Mouse (Mus musculus) lung, embryonic 14.5 days (tissue): Measurements from ENCODE around the gene Gm10428. TPM values are rescaled to one million over a fixed set of nuclear protein-coding genes. Genes with fewer than 3 reads are reported as not detected.

Experiments
- ATAC-seq: fragments of 200-750 bp; cut with Nextera tagmentation; 2 replicates; pipeline ENCODE4 v1.8.0; 2017; ENCODE audit warnings: mild to moderate bottlenecking, moderate TSS enrichment, moderate library complexity; ENCODE audit not compliant: insufficient read depth
- DNase-seq: peaks from one replicate; pipeline ENCODE4 v3.0.0-alpha.2; 2015
- H3K27ac ChIP-seq: fragments of 300-500 bp; sonication (generic); 2 replicates; pipeline ENCODE4 v1.5.1; 2014; ENCODE audit warnings: low read depth, mild to moderate bottlenecking, moderate library complexity
- H3K27me3 ChIP-seq: fragments of 300-500 bp; sonication (generic); 2 replicates; pipeline ENCODE4 v1.6.1; 2014; ENCODE audit warnings: low read length, control low read depth; ENCODE audit not compliant: insufficient read depth
- H3K36me3 ChIP-seq: fragments of 300-500 bp; sonication (generic); 2 replicates; pipeline ENCODE4 v1.6.1; 2014; ENCODE audit warnings: control low read depth; ENCODE audit not compliant: insufficient read depth
- H3K4me1 ChIP-seq: fragments of 300-500 bp; sonication (generic); 2 replicates; pipeline ENCODE4 v1.6.1; 2014; ENCODE audit warnings: antibody characterized with exemption, control low read depth; ENCODE audit not compliant: insufficient read depth
- H3K4me2 ChIP-seq: fragments of 300-500 bp; sonication (generic); 2 replicates; pipeline ENCODE4 v1.6.1; 2014; ENCODE audit warnings: mild to moderate bottlenecking
- H3K4me3 ChIP-seq: fragments of 300-500 bp; sonication (generic); 2 replicates; pipeline ENCODE4 v1.5.1; 2014; ENCODE audit warnings: low read depth, low read length
- H3K9ac ChIP-seq: fragments of 300-500 bp; sonication (generic); 2 replicates; pipeline ENCODE4 v1.6.1; 2014
- H3K9me3 ChIP-seq: fragments of 300-500 bp; sonication (generic); 2 replicates; pipeline ENCODE4 v1.6.1; 2016; ENCODE audit warnings: low read depth, low read length, control low read depth
- CTCF ChIP-seq: IDR thresholded peaks from 2 replicates; pipeline ENCODE4 v1.5.1; 2016; ENCODE audit warnings: antibody characterized with exemption, low read depth
- WGBS: fragments of 180-500 bp; shearing (Covaris S2); extraction: QIAGEN DNeasy Blood & Tissue Kit; methylation state at CpG from one replicate; pipeline ENCODE4 v1.1.7; 2014; 5-methylcytosine and 5-hydroxymethylcytosine counted together
- polyA plus RNA-seq: library from polyadenylated mRNA; unstranded; fragments of >200 nt; fragmentation: Nextera tagmentation; extraction: Ambion mirVana; gene quantifications from 2 replicates; pipeline ENCODE4 v1.2.1, GENCODE M21; 2014

Gene Gm10428
- polyA plus RNA-seq, 1 experiment from 2014 or later: not detected

DNA sequence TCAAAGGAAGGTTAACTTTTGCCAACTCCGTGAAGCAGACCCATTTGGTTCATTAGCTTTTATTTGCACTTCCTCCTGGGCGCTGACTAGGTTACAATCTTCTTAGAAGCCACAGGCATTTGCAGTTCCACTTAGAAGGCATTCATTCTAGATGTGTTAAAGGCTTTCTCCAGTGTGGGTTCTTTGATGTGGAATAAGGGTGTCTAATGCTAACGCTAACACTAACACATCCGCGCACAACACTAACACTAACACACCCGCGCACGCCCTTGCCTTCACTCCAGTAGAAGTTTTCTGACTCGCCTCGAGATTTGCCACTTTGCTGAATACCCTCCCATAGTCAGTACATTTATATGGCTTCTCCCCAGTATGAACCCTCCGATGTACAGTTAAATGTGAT is 709 bp upstream of the Gm10428 start:
- TF ChIP-seq CTCF: no peak
- Histone ChIP-seq H3K36me3 (no peaks in the 10 kb centered on the region), H3K4me1 (no peaks in the 10 kb centered on the region), H3K9me3 (no peaks in the 10 kb centered on the region), H3K9ac (no peak overlapping the region), H3K4me3 (no peak overlapping the region), H3K27ac (no peak overlapping the region), H3K27me3 (peaks cover 7% of the 10 kb centered on the region; the same call in 1 of the 2 replicates), H3K4me2 (no peak overlapping the region)
- no peak for ATAC-seq
- no peak for DNase-seq
- 61% methylated on average over 11 of the region's 11 CpGs for WGBS

DNA sequence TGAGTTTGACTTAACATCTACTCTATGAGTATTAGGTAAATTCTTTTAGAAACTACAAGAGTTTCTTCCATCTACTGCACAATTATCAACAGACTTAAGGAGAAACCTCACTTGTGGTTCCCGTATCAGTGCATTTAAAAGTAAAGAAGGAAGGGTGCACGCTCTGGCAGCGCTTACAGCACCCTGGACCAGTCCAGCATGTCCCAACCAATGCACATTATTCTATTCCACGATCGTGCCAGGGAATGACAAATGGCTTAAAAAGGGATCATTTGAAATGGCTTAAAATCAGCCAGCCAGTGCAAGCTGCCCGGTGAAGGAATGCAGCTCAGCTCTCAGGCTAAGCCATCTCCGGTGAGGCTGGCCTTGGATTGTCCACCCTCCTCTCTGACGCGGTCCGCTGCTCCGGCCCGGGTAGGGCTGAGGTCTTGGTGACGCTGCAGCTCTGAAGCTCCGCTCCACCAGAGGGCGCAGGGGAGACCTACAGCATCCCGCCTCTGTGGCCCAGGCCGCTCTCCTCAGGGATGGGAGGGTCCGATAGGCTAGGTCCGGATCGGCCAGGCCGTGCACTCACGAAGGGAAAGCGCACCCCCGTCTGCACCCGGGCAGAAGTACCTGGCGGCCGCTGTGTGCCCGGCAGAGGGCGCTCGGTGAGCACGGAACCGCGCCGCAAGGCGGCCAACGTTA is 3.7 kb downstream of the Gm10428 start:
- peak overlapping the region; percentile 49 for H3K4me2 ChIP-seq
- H3K36me3 ChIP-seq: no peaks in the 10 kb centered on the region
- TF ChIP-seq CTCF: peak; percentile 97
- 6% methylated on average over 36 of the region's 36 CpGs for WGBS
- no peaks in the 10 kb centered on the region for H3K27me3 ChIP-seq
- peak; percentile 100 for ATAC-seq
- peak overlapping the region; percentile 17; the same call in 1 of the 2 replicates for H3K4me3 ChIP-seq
- no peak overlapping the region for H3K27ac ChIP-seq
- no peak overlapping the region; the same call in 1 of the 2 replicates for H3K9ac ChIP-seq
- H3K9me3 ChIP-seq: no peaks in the 10 kb centered on the region
- H3K4me1 ChIP-seq: no peaks in the 10 kb centered on the region
- DNase-seq: peak; percentile 98

DNA sequence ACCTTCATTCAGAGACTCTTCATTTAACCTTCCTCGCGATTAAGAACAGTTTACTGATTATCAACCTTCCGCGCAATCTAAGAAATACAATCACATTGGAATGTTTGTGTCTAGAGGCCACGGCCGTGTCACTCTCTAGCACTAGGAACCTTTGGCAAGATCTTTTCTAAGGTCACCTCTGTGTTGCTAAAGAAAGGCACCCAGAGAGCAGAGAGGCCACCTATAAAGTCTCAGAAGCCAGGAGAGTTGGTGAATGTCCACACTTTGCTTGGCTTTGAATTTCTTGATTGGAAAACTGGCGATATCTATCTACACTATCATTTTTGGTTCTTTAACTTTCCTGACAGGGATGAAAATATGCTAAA is 4.2 kb downstream of the Gm10428 start:
- no peaks in the 10 kb centered on the region for H3K9me3 ChIP-seq
- H3K27ac ChIP-seq: no peak overlapping the region
- no peak for ATAC-seq
- DNase-seq: no peak
- no peak overlapping the region; the same call in 1 of the 2 replicates for H3K9ac ChIP-seq
- H3K4me2 ChIP-seq: peak overlapping the region; percentile 49
- WGBS: 7% methylated on average over 7 of the region's 7 CpGs
- no peaks in the 10 kb centered on the region for H3K27me3 ChIP-seq
- no peaks in the 10 kb centered on the region for H3K4me1 ChIP-seq
- peak overlapping the region; percentile 17; the same call in 1 of the 2 replicates for H3K4me3 ChIP-seq
- no peaks in the 10 kb centered on the region for H3K36me3 ChIP-seq
- TF ChIP-seq CTCF: no peak; the same call in 1 of the 2 replicates

DNA sequence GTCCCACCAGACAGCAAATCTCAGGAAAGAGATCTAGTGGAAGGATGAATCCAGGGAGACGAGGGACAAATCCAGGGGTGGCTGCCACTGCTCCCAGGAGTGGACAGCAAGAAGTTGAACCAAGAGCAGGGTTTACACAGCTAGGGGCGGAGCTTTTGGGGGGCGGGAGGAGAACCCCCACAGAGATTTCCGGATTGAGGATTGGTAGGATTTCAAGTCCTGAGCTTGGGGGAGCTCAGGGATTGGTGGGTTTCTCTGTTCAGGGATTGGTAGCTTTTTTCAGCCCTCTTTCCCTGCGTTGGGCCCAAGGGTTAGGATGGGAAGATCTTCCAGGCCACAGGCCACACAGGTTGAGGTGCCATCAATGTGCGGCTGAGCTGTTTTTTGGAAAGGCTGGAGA is 5.0 kb downstream of the Gm10428 start:
- 73% methylated on average over 6 of the region's 6 CpGs for WGBS
- H3K27ac ChIP-seq: no peak overlapping the region
- H3K36me3 ChIP-seq: no peaks in the 10 kb centered on the region
- no peaks in the 10 kb centered on the region for H3K9me3 ChIP-seq
- H3K4me1 ChIP-seq: no peaks in the 10 kb centered on the region
- H3K27me3 ChIP-seq: no peaks in the 10 kb centered on the region
- no peak for DNase-seq
- no peak overlapping the region for H3K9ac ChIP-seq
- TF ChIP-seq CTCF: no peak
- no peak overlapping the region for H3K4me3 ChIP-seq
- no peak for ATAC-seq
- H3K4me2 ChIP-seq: no peak overlapping the region

DNA sequence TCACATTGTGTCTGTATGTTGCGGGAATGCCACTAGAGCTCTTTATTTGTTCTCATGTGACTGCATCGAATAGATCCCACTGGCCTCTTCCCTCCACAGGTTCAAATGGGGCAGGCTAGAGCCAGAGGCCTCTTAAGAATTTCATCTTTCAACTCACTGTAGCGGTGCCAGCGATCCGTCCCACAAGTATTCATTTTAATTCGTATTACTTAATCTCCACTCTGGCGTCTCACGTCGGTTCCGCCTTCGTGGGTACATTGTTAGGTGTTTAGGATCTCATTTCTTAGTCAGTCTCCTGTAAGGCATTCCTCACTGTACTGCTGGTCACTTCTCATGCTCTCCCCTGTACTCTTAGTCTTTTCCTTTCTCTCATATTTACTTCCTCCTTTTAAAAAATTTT is 5.6 kb downstream of the Gm10428 start:
- no peaks in the 10 kb centered on the region for H3K9me3 ChIP-seq
- no peak for DNase-seq
- H3K27me3 ChIP-seq: no peaks in the 10 kb centered on the region
- H3K4me1 ChIP-seq: no peaks in the 10 kb centered on the region
- no peak overlapping the region for H3K27ac ChIP-seq
- H3K4me3 ChIP-seq: no peak overlapping the region
- ATAC-seq: no peak
- no peak overlapping the region for H3K4me2 ChIP-seq
- no peaks in the 10 kb centered on the region for H3K36me3 ChIP-seq
- no peak overlapping the region for H3K9ac ChIP-seq
- 87% methylated on average over 11 of the region's 11 CpGs for WGBS
- no peak for TF ChIP-seq CTCF

DNA sequence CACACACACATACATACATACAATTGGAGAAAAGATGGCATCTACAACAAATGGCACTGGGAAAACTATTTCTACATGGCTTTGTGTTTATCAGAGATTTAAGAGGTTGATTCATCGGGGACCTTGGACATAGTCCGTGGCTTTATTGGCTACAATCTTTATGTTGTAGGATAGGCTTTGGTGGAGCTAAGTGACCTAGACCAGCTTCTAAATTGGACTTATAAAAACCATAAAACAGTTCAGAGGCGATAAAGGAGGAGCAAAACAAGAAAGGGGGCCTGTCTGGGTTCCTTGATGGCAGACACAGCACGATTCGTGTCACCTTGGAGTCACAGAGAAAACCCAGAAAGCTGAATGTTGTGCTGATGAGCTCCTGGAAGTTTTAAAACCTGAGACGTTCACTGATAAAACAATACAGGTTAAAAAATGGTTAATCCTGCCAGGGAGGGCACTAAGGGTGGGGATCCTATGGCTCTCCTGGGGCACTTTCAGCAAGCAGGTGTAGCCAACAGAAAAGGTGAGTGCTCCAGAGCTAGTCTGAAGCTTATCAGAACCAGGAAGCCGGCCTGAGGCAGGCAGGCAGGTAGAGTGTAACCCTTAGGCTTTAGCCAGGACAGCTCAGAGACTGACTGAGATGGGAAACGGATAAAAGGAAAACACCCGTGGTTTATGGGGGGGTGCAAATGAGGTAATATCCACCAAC is 8.0 kb downstream of the Gm10428 start:
- H3K9me3 ChIP-seq: no peaks in the 10 kb centered on the region
- H3K4me1 ChIP-seq: no peaks in the 10 kb centered on the region
- H3K9ac ChIP-seq: no peak overlapping the region
- no peak for DNase-seq
- no peaks in the 10 kb centered on the region for H3K36me3 ChIP-seq
- H3K4me2 ChIP-seq: no peak overlapping the region
- no peak overlapping the region for H3K27ac ChIP-seq
- 70% methylated on average over 9 of the region's 9 CpGs for WGBS
- no peak for ATAC-seq
- H3K27me3 ChIP-seq: no peaks in the 10 kb centered on the region
- H3K4me3 ChIP-seq: no peak overlapping the region
- no peak for TF ChIP-seq CTCF

DNA sequence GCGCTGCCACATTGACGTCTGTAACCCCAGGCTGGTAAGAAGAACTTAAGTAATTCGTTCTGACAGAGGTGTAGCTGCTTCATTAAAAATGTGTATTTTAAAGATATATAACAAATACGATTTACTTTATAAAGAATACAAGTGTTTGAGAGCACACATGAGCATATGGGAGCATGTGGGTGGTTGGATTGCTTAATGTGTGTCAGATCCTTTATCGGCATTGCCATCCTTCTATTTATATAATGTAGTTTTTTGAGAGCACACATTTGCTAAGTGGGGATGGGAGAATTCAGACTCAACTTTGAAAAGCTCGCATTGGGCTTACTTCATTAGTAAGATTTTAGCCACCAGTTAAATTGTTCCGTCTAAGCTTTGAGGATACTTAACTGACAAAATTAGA is 23.6 kb downstream of the Gm10428 start:
- ATAC-seq (no peak), DNase-seq (no peak)
- no peak for TF ChIP-seq CTCF
- Histone ChIP-seq H3K9ac (no peak overlapping the region), H3K27ac (no peak overlapping the region), H3K36me3 (peaks cover 35% of the 10 kb centered on the region), H3K9me3 (peaks cover 37% of the 10 kb centered on the region), H3K4me3 (no peak overlapping the region), H3K4me2 (no peak overlapping the region), H3K27me3 (no peaks in the 10 kb centered on the region), H3K4me1 (no peaks in the 10 kb centered on the region)
- 93% methylated on average over 7 of the region's 7 CpGs for WGBS
